Mouse (Mus musculus): Measurements from ENCODE around the gene Zfpm1. TPM values are rescaled to one million over a fixed set of nuclear protein-coding genes. Genes with fewer than 3 reads are reported as not detected.

Zfpm1 gene
- polyA plus RNA-seq, 1 experiment from 2014 or later, result 3.3 TPM

- peaks cover 39% of the 10 kb centered on the region for H3K4me1 ChIP-seq
- H3K9ac ChIP-seq, result no peak overlapping the region
- H3K36me3 ChIP-seq, result no peaks in the 10 kb centered on the region; the same call in 1 of the 2 replicates
- H3K9me3 ChIP-seq (replicated peaks), result no peaks in the 10 kb centered on the region
- ATAC-seq (ENCODE audit: low FRiP score), result no peak
- H3K4me2 ChIP-seq (replicated peaks), result no peak overlapping the region
- 71% methylated on average over 6 of the region's 6 CpGs for WGBS
- peaks cover 47% of the 10 kb centered on the region for H3K27me3 ChIP-seq
- no peak overlapping the region for H3K27ac ChIP-seq
- no peak overlapping the region for H3K4me3 ChIP-seq
Observed at GRCm38 (mm10) chr8:122332753-122333506, 51.0 kb downstream of the Zfpm1 start.

- Histone ChIP-seq H3K36me3 (no peaks in the 10 kb centered on the region; the same call in 1 of the 2 replicates), H3K27ac (no peak overlapping the region), H3K4me1 (peaks cover 35% of the 10 kb centered on the region), H3K27me3 (peaks cover 53% of the 10 kb centered on the region), H3K9me3 (replicated peaks) (no peaks in the 10 kb centered on the region), H3K9ac (no peak overlapping the region), H3K4me3 (no peak overlapping the region), H3K4me2 (replicated peaks) (no peak overlapping the region)
- ATAC-seq (ENCODE audit: low FRiP score), result no peak
- WGBS, result 79% methylated on average over 7 of the region's 7 CpGs
Observed at GRCm38 (mm10) chr8:122333531-122333930, 51.6 kb downstream of the Zfpm1 start.

DNA sequence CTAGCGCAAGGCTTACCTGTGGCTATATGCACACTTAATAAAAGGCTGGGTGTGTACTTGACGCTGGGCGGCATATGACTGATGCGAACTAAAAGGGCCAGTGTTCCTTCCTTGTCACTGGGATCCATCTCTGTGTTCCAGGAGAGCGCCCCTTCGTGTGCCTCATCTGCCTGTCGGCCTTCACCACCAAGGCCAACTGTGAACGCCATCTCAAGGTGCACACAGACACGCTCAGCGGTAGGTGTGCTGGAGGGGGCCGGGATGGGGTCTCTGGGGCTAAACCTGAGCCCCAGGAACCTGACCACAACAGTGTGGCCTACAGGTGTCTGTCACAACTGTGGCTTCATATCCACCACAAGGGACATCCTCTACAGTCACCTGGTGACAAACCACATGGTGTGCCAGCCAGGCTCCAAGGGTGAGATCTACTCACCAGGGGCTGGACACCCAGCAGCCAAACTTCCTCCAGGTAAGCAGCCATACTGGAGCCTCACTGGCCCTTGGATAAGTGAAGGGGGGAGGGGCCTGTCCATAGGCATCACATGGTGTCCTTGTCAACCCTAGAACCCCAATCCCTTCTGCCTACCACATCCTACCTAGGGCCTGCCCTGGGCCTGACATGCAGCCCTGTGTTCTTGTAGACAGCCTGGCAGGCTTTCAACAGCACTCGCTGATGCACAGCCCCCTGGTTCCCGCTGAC lies 53.0 kb downstream of the Zfpm1 start:
- Histone ChIP-seq H3K9ac (peak overlapping the region; percentile 68; the same call in 1 of the 2 replicates), H3K4me3 (peak overlapping the region; percentile 56; the same call in 1 of the 2 replicates), H3K4me2 (replicated peaks) (peak overlapping the region; percentile 96; the same call in 1 of the 2 replicates), H3K27me3 (peaks cover 67% of the 10 kb centered on the region), H3K27ac (0 out of 2 replicates have a peak overlapping the region, but pooled peaks have one; percentile 30), H3K36me3 (no peaks in the 10 kb centered on the region; the same call in 1 of the 2 replicates), H3K4me1 (peaks cover 22% of the 10 kb centered on the region), H3K9me3 (replicated peaks) (no peaks in the 10 kb centered on the region)
- WGBS, result 83% methylated on average over 13 of the region's 13 CpGs
- no peak for ATAC-seq (ENCODE audit: low FRiP score)

DNA sequence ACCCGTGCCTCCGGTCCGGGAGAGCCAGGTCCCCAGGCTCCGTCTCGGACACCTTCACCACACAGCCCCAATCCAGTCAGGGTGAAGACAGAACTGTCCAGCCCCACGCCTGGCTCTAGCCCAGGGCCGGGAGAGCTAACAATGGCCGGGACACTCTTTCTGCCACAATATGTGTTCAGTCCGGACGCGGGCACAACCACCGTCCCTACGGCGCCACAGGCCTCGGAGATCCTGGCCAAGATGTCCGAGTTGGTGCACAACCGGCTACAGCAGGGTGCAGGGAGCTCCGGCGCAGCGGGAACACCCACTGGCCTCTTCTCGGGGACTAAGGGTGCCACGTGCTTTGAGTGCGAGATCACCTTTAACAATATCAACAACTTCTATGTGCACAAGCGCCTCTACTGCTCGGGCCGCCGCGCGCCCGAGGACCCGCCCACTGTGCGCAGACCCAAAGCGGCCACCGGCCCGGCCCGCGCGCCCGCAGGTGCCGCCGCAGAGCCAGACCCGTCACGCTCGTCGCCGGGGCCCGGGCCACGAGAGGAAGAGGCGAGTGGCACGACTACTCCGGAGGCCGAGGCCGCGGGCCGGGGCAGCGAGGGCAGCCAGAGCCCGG lies 53.8 kb downstream of the Zfpm1 start:
- H3K27me3 ChIP-seq, result peaks cover 70% of the 10 kb centered on the region
- H3K9ac ChIP-seq, result peak overlapping the region; percentile 68
- H3K36me3 ChIP-seq, result no peaks in the 10 kb centered on the region; the same call in 1 of the 2 replicates
- peak overlapping the region; percentile 96 for H3K4me2 ChIP-seq (replicated peaks)
- ATAC-seq (ENCODE audit: low FRiP score), result peak; percentile 53
- peak overlapping the region; percentile 56 for H3K4me3 ChIP-seq
- no peaks in the 10 kb centered on the region for H3K9me3 ChIP-seq (replicated peaks)
- WGBS, result 8% methylated on average over 55 of the region's 57 CpGs
- peaks cover 15% of the 10 kb centered on the region for H3K4me1 ChIP-seq
- H3K27ac ChIP-seq, result 0 out of 2 replicates have a peak overlapping the region, but pooled peaks have one; percentile 30

- H3K27me3 ChIP-seq, result peaks cover 76% of the 10 kb centered on the region
- 2% methylated on average over 64 of the region's 81 CpGs for WGBS
Observed at GRCm38 (mm10) chr8:122336251-122336910, 54.4 kb downstream of the Zfpm1 start.

DNA sequence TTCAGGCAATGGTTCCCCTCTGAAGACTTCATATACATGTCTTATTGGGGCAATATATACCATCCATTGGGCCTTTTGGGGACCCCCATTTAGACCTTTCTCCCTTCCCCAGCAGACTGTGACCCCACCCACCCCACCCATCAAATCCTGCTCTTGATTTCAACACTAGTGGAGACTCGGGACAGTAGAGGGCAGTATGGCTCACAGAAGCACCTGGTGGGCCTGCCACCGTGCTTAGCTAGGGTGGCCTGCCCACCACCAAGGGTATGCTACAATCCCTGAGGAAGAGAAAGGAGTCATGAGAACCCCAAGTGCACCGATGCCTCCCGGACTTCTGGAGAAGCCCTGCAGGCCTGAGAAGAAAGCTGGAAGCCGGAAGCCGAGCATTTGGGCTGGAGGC lies 56.9 kb downstream of the Zfpm1 start:
- Histone ChIP-seq H3K9ac (no peak overlapping the region), H3K36me3 (no peaks in the 10 kb centered on the region; the same call in 1 of the 2 replicates), H3K4me3 (no peak overlapping the region), H3K27me3 (peaks cover 90% of the 10 kb centered on the region), H3K9me3 (replicated peaks) (no peaks in the 10 kb centered on the region), H3K27ac (no peak overlapping the region), H3K4me2 (replicated peaks) (no peak overlapping the region), H3K4me1 (peaks cover 30% of the 10 kb centered on the region)
- 61% methylated on average over 6 of the region's 6 CpGs for WGBS
- ATAC-seq (ENCODE audit: low FRiP score), result no peak

More at GRCm38 (mm10) chr8:122336251-122336910, 54.4 kb downstream of the Zfpm1 start:
- peak; percentile 54 for ATAC-seq (ENCODE audit: low FRiP score)
- Histone ChIP-seq H3K4me3 (peak overlapping the region; percentile 56), H3K9me3 (replicated peaks) (no peaks in the 10 kb centered on the region), H3K9ac (peak overlapping the region; percentile 68), H3K36me3 (no peaks in the 10 kb centered on the region; the same call in 1 of the 2 replicates), H3K27ac (no peak overlapping the region), H3K4me2 (replicated peaks) (peak overlapping the region; percentile 96), H3K4me1 (peaks cover 15% of the 10 kb centered on the region)

GRCm38 (mm10) chr8:122340761-122341160 lies 58.8 kb downstream of the Zfpm1 start:
- 84% methylated on average over 3 of the region's 3 CpGs for WGBS
- H3K4me3 ChIP-seq, result no peak overlapping the region
- no peak overlapping the region for H3K9ac ChIP-seq
- H3K9me3 ChIP-seq (replicated peaks), result no peaks in the 10 kb centered on the region
- peaks cover 37% of the 10 kb centered on the region for H3K4me1 ChIP-seq
- ATAC-seq (ENCODE audit: low FRiP score), result no peak
- no peak overlapping the region for H3K27ac ChIP-seq
- peaks cover 87% of the 10 kb centered on the region for H3K27me3 ChIP-seq
- no peaks in the 10 kb centered on the region for H3K36me3 ChIP-seq
- H3K4me2 ChIP-seq (replicated peaks), result no peak overlapping the region

DNA sequence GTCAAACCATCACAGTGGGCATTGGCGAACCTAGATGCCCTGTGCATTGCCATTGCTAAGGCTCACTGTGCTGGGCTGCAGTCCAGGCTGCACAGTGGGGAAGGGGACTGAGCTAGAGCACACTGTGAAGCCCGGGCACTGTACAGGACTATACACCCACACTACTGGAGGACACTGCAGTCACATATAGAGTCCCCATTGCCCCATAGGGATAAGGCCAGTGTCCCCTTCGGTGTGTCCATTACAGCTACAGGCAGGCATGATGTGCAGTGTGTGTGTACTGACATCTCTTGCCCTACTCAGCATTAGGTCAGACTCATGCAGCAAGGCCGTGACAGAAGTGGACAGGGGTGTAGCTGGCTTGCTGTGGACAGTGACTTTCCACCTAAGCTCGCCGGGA lies 59.8 kb downstream of the Zfpm1 start:
- Histone ChIP-seq H3K27ac (no peak overlapping the region), H3K4me1 (peaks cover 28% of the 10 kb centered on the region), H3K9me3 (replicated peaks) (no peaks in the 10 kb centered on the region), H3K9ac (no peak overlapping the region), H3K4me3 (no peak overlapping the region), H3K27me3 (peaks cover 83% of the 10 kb centered on the region), H3K4me2 (replicated peaks) (no peak overlapping the region), H3K36me3 (no peaks in the 10 kb centered on the region)
- no peak for ATAC-seq (ENCODE audit: low FRiP score)
- WGBS, result 87% methylated on average over 6 of the region's 6 CpGs

DNA sequence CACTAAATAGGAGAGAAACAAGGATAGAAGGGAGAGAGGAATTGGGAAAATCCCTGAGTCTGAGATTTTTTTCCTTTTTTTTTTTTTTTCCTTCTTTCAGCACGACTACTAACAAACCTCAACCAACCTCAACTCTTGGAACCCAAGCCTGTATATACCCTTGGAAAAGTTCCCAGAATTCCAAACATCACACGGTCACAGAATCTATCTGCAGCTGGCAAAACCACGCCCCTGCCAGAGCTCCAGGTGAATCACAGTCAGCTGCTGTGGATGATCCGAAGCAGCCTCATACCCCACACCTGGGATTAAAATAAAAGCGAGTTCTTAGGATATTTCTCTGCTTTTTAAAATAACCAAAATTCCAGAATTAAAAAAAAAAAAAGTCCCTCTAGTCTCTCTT lies 60.4 kb downstream of the Zfpm1 start:
- no peak overlapping the region for H3K9ac ChIP-seq
- no peak overlapping the region for H3K27ac ChIP-seq
- ATAC-seq (ENCODE audit: low FRiP score), result no peak
- WGBS, result 46% methylated on average over 5 of the region's 5 CpGs
- peaks cover 28% of the 10 kb centered on the region for H3K4me1 ChIP-seq
- H3K36me3 ChIP-seq, result no peaks in the 10 kb centered on the region
- peaks cover 80% of the 10 kb centered on the region for H3K27me3 ChIP-seq
- no peak overlapping the region for H3K4me2 ChIP-seq (replicated peaks)
- H3K4me3 ChIP-seq, result no peak overlapping the region
- H3K9me3 ChIP-seq (replicated peaks), result no peaks in the 10 kb centered on the region

DNA sequence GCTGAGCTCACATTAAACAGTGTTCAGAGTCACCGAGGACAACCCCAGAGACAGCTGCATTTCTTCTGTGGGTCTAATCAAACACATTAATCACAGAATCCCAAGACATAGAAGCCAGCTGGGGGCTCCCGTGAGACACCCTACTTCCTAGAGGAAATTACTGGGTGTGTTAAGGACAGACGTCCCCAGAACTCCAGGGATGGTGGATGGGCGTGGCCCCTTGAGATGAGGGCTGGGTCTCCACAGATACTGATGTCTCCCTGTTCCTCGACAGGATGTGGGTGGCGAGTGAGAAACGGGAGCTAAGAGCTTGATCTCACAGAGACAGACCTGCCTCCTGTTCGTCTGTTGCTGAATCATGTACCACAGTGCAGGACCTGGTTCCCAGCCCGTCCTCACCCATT lies 60.9 kb downstream of the Zfpm1 start:
- no peaks in the 10 kb centered on the region for H3K9me3 ChIP-seq (replicated peaks)
- peak overlapping the region; percentile 17; the same call in 1 of the 2 replicates for H3K27ac ChIP-seq
- H3K4me1 ChIP-seq, result peaks cover 28% of the 10 kb centered on the region
- H3K4me2 ChIP-seq (replicated peaks), result peak overlapping the region; percentile 47
- WGBS, result 6% methylated on average over 9 of the region's 9 CpGs
- no peak overlapping the region for H3K9ac ChIP-seq
- no peak for ATAC-seq (ENCODE audit: low FRiP score)
- H3K4me3 ChIP-seq, result 0 out of 2 replicates have a peak overlapping the region, but pooled peaks have one; percentile 14
- H3K36me3 ChIP-seq, result no peaks in the 10 kb centered on the region
- peaks cover 79% of the 10 kb centered on the region for H3K27me3 ChIP-seq

- Histone ChIP-seq H3K9ac (0 out of 2 replicates have a peak overlapping the region, but pooled peaks have one; percentile 43), H3K4me3 (peak overlapping the region; percentile 14; the same call in 1 of the 2 replicates), H3K4me2 (replicated peaks) (peak overlapping the region; percentile 47), H3K27ac (peak overlapping the region; percentile 17; the same call in 1 of the 2 replicates), H3K27me3 (peaks cover 76% of the 10 kb centered on the region), H3K9me3 (replicated peaks) (no peaks in the 10 kb centered on the region), H3K36me3 (no peaks in the 10 kb centered on the region), H3K4me1 (peaks cover 28% of the 10 kb centered on the region)
- WGBS, result 7% methylated on average over 11 of the region's 11 CpGs
- ATAC-seq (ENCODE audit: low FRiP score), result peak; percentile 33; the same call in 1 of the 2 replicates
Observed at GRCm38 (mm10) chr8:122343341-122343740, 61.4 kb downstream of the Zfpm1 start.

Measured in hindbrain, embryonic 12.5 days (tissue).